Mouse (Mus musculus): Measurements from ENCODE around the gene Phactr2. TPM values are rescaled to one million over a fixed set of nuclear protein-coding genes. Genes with fewer than 3 reads are reported as not detected.

Phactr2 gene
- polyA plus RNA-seq, 1 experiment from 2014 or later = 70.5 TPM

DNA sequence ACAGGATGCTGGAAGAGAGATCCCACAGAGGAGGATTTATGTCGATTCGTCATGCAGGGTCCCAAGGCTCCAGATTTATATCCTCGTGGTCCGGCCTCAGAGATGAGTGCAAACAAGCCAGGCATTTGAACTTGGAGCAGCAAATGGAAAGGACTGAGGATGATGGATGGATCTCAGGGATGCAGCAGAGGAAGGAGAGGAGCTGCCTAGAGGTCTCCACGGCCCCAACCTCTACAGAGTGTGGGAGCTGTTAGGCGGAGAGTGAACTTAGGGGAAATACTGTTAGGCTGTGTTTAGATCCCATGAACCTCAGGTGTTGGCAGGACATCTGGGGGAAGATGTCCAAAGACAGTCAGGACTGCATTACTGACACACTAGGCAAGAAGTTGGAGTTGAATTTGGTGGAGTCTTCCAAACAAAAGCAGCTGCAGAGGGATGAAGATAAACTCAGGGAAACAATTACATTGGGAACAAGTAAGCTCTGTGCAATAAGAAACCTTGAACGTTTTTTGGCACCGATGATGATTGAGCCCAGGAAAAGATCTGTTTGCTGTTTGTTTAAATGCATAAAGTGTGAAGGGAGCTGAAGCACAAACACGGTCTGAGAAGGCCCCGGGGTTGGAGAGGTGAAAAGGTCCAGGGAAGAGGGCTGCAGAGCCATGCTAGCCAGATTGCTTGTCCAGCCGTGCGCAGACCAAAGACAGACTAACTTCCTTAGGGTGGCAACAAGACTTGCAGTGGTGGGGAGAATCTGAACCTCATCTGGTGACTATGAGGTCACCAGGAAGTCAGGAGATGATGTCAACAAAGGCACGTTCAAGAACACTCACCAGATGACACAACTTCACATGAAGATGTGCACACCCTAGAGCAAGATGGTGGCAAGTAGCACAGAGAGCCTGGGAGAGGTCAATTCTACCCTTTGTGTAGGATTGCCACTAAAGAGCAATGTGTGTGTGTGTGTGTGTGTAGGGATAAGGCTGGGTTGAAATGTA lies 170.6 kb downstream of the Phactr2 start:
- Histone ChIP-seq H3K4me2 (no peak overlapping the region), H3K36me3 (ENCODE audit: control insufficient read depth, insufficient read depth, low read length) (no peaks in the 10 kb centered on the region), H3K4me1 (ENCODE audit: control insufficient read depth, insufficient read depth, low read length) (no peaks in the 10 kb centered on the region; the same call in 1 of the 2 replicates), H3K9ac (ENCODE audit: low read depth, low read length) (no peak overlapping the region), H3K9me3 (replicated peaks; ENCODE audit: control insufficient read depth, low read length) (no peaks in the 10 kb centered on the region), H3K4me3 (ENCODE audit: low read depth, low read length) (no peak overlapping the region), H3K27ac (ENCODE audit: low read depth, low read length) (no peak overlapping the region), H3K27me3 (ENCODE audit: control insufficient read depth, insufficient read depth, low read length) (no peaks in the 10 kb centered on the region)
- no peak for ATAC-seq (replicated peaks; ENCODE audit: insufficient number of reproducible peaks, low FRiP score, low TSS enrichment)
- WGBS (ENCODE audit: insufficient replicate concordance) = 73% methylated on average over 13 of the region's 13 CpGs

DNA sequence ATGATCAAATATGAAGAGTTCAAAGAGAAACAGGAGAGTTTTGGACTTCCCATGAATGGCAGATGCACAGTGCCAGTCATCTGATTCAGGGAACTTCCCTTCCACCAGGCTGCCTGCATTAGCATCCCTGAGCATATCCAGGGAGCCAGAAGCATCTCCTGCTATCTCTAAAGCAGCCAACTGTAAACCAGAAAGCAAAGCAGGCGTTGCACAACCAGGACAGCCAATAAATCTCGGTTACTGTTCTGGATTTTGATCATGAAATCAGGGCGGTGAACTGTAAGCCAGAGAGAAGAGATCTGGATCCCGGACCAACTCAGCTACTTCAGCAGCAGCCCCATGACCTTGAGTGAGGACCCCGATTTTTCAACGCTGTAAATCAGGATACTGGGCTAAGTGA lies 173.6 kb downstream of the Phactr2 start:
- 72% methylated on average over 6 of the region's 6 CpGs for WGBS (ENCODE audit: insufficient replicate concordance)
- no peak overlapping the region for H3K9ac ChIP-seq (ENCODE audit: low read depth, low read length)
- H3K36me3 ChIP-seq (ENCODE audit: control insufficient read depth, insufficient read depth, low read length) = no peaks in the 10 kb centered on the region
- H3K4me1 ChIP-seq (ENCODE audit: control insufficient read depth, insufficient read depth, low read length) = no peaks in the 10 kb centered on the region; the same call in 1 of the 2 replicates
- no peak overlapping the region for H3K4me3 ChIP-seq (ENCODE audit: low read depth, low read length)
- no peak for ATAC-seq (replicated peaks; ENCODE audit: insufficient number of reproducible peaks, low FRiP score, low TSS enrichment)
- H3K27me3 ChIP-seq (ENCODE audit: control insufficient read depth, insufficient read depth, low read length) = no peaks in the 10 kb centered on the region
- H3K9me3 ChIP-seq (replicated peaks; ENCODE audit: control insufficient read depth, low read length) = no peaks in the 10 kb centered on the region
- no peak overlapping the region for H3K4me2 ChIP-seq
- no peak overlapping the region for H3K27ac ChIP-seq (ENCODE audit: low read depth, low read length)

DNA sequence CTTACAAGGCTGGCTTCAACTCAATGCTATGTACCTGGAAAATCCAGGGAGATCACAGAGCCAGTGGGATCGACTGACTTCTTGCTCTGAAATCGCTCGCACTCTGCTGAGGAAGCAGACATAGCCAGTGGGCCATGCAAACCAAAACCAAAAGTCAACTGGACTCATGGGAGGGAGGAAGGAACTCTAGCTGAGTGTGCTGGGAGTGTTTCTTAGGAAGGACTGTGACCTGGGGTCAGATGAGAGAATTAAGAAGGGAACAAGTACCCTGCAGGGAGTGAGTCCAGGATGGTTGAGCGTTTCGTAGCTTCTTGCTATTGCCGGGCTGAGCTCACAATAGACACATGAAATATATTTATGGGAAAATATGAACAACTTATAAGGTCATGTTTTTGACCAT lies 174.0 kb downstream of the Phactr2 start:
- H3K4me3 ChIP-seq (ENCODE audit: low read depth, low read length) = no peak overlapping the region
- H3K9ac ChIP-seq (ENCODE audit: low read depth, low read length) = no peak overlapping the region
- no peak overlapping the region for H3K27ac ChIP-seq (ENCODE audit: low read depth, low read length)
- no peak for ATAC-seq (replicated peaks; ENCODE audit: insufficient number of reproducible peaks, low FRiP score, low TSS enrichment)
- H3K36me3 ChIP-seq (ENCODE audit: control insufficient read depth, insufficient read depth, low read length) = no peaks in the 10 kb centered on the region
- no peaks in the 10 kb centered on the region for H3K9me3 ChIP-seq (replicated peaks; ENCODE audit: control insufficient read depth, low read length)
- no peak overlapping the region for H3K4me2 ChIP-seq
- H3K27me3 ChIP-seq (ENCODE audit: control insufficient read depth, insufficient read depth, low read length) = no peaks in the 10 kb centered on the region
- no peaks in the 10 kb centered on the region; the same call in 1 of the 2 replicates for H3K4me1 ChIP-seq (ENCODE audit: control insufficient read depth, insufficient read depth, low read length)
- 87% methylated on average over 6 of the region's 6 CpGs for WGBS (ENCODE audit: insufficient replicate concordance)

DNA sequence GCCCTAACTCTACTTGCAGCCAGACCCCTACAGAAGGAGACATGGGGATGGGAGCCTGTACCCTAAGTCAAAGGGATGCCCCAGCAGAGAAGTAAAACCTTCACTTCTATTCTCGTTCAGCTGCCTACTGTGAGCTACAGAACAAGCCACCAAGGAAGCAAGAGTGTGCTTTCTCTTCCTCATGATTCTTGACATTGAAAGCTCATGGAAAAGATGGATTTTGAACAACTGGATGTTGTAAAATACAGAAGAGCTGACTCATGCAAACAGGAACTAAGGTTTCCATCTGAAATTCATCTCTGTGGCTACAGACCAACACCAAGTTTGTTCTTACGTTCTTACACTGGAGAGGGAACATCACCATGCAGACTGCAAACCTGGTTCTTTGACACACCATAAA lies 179.3 kb downstream of the Phactr2 start:
- H3K4me1 ChIP-seq (ENCODE audit: control insufficient read depth, insufficient read depth, low read length) = no peaks in the 10 kb centered on the region
- H3K9me3 ChIP-seq (replicated peaks; ENCODE audit: control insufficient read depth, low read length) = no peaks in the 10 kb centered on the region
- H3K27ac ChIP-seq (ENCODE audit: low read depth, low read length) = no peak overlapping the region
- H3K27me3 ChIP-seq (ENCODE audit: control insufficient read depth, insufficient read depth, low read length) = no peaks in the 10 kb centered on the region
- WGBS (ENCODE audit: insufficient replicate concordance) = 83% methylated on average over 2 of the region's 2 CpGs
- no peaks in the 10 kb centered on the region; the same call in 1 of the 2 replicates for H3K36me3 ChIP-seq (ENCODE audit: control insufficient read depth, insufficient read depth, low read length)
- H3K4me2 ChIP-seq = no peak overlapping the region
- no peak overlapping the region for H3K9ac ChIP-seq (ENCODE audit: low read depth, low read length)
- no peak for ATAC-seq (replicated peaks; ENCODE audit: insufficient number of reproducible peaks, low FRiP score, low TSS enrichment)
- H3K4me3 ChIP-seq (ENCODE audit: low read depth, low read length) = no peak overlapping the region

DNA sequence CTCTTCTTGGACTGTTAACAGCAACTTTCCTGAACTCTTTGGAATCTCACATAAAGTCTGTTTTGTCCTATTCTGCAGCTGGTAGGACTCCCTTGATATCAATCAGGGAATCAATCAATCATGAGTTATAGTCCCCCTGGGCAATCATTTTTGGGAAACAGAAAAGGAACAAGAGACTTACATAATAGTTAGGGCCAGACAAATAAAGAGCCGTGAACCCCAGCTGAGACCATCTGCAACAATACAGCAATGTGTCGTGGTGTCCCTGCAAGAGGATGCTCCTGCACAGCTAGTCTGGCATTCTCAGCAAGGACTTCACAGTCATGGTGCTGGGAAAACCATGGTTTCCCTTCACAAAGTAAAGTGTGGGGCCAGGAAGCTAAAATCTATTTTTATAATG lies 182.2 kb downstream of the Phactr2 start:
- WGBS (ENCODE audit: insufficient replicate concordance) = 85% methylated on average over 2 of the region's 2 CpGs
- Histone ChIP-seq H3K9me3 (replicated peaks; ENCODE audit: control insufficient read depth, low read length) (no peaks in the 10 kb centered on the region), H3K4me2 (no peak overlapping the region), H3K36me3 (ENCODE audit: control insufficient read depth, insufficient read depth, low read length) (no peaks in the 10 kb centered on the region; the same call in 1 of the 2 replicates), H3K27me3 (ENCODE audit: control insufficient read depth, insufficient read depth, low read length) (no peaks in the 10 kb centered on the region), H3K4me1 (ENCODE audit: control insufficient read depth, insufficient read depth, low read length) (peaks cover 7% of the 10 kb centered on the region; the same call in 1 of the 2 replicates), H3K27ac (ENCODE audit: low read depth, low read length) (no peak overlapping the region), H3K9ac (ENCODE audit: low read depth, low read length) (no peak overlapping the region), H3K4me3 (ENCODE audit: low read depth, low read length) (no peak overlapping the region)
- ATAC-seq (replicated peaks; ENCODE audit: insufficient number of reproducible peaks, low FRiP score, low TSS enrichment) = no peak

DNA sequence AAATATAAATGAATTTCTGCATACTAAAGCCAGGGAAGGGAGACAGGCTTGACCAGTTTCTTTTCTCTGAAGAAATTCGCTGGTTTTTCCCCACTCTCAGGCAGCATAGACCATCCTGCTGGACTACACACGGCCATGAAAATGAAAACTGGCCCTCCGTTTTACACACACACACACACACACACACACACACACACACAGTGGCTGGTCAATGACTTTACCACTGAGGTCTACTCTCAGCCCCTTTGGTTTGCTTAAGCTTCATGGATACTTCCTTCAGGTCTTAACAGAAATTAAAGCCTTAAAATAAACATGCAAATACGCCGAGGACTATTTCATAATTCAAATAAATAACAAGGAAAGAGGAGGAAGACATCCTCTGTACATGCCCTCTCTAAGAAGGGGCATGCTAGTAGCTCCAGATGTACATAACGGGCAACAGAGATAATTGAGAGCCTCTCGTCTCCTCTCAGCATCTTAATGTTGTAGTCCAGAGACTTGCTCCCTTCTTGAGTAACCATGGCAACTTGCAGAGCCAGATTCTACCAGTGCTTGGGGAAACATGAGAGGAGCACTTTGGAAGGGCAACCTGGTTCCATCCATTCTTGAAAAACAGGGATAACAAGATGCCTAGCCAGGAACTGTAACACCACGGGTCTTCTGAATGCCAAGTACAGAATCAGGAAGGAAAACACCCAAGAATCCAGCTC lies 184.8 kb downstream of the Phactr2 start:
- no peak overlapping the region for H3K4me2 ChIP-seq
- H3K27me3 ChIP-seq (ENCODE audit: control insufficient read depth, insufficient read depth, low read length) = no peaks in the 10 kb centered on the region
- no peaks in the 10 kb centered on the region for H3K9me3 ChIP-seq (replicated peaks; ENCODE audit: control insufficient read depth, low read length)
- no peak overlapping the region for H3K4me3 ChIP-seq (ENCODE audit: low read depth, low read length)
- WGBS (ENCODE audit: insufficient replicate concordance) = 78% methylated on average over 8 of the region's 8 CpGs
- no peak overlapping the region for H3K27ac ChIP-seq (ENCODE audit: low read depth, low read length)
- peaks cover 10% of the 10 kb centered on the region; the same call in 1 of the 2 replicates for H3K4me1 ChIP-seq (ENCODE audit: control insufficient read depth, insufficient read depth, low read length)
- no peaks in the 10 kb centered on the region; the same call in none of the 2 replicates for H3K36me3 ChIP-seq (ENCODE audit: control insufficient read depth, insufficient read depth, low read length)
- no peak overlapping the region for H3K9ac ChIP-seq (ENCODE audit: low read depth, low read length)
- no peak for ATAC-seq (replicated peaks; ENCODE audit: insufficient number of reproducible peaks, low FRiP score, low TSS enrichment)

DNA sequence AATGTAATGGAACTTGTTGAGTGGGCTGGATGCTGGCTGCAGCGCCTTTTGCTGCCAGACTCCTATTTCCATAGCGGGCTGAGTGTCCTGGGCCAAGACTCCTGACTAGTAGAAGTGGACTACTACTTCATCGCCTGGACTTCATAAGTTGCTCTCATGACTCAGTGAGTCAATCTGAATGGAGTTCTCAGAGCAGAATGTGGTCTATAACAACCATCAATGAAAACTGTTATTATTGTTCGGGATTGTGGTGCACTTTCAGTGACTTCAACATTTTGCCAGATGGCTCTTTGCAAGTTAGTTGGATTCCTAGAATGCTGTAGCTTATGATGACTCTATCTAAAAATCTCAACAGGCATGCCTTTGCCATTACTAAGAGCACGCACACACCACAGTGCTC lies 185.9 kb downstream of the Phactr2 start:
- 78% methylated on average over 5 of the region's 5 CpGs for WGBS (ENCODE audit: insufficient replicate concordance)
- no peak for ATAC-seq (replicated peaks; ENCODE audit: insufficient number of reproducible peaks, low FRiP score, low TSS enrichment)
- Histone ChIP-seq H3K27ac (ENCODE audit: low read depth, low read length) (no peak overlapping the region), H3K4me1 (ENCODE audit: control insufficient read depth, insufficient read depth, low read length) (peaks cover 18% of the 10 kb centered on the region), H3K27me3 (ENCODE audit: control insufficient read depth, insufficient read depth, low read length) (no peaks in the 10 kb centered on the region), H3K4me2 (no peak overlapping the region), H3K9ac (ENCODE audit: low read depth, low read length) (no peak overlapping the region), H3K36me3 (ENCODE audit: control insufficient read depth, insufficient read depth, low read length) (no peaks in the 10 kb centered on the region; the same call in none of the 2 replicates), H3K9me3 (replicated peaks; ENCODE audit: control insufficient read depth, low read length) (no peaks in the 10 kb centered on the region), H3K4me3 (ENCODE audit: low read depth, low read length) (no peak overlapping the region)

DNA sequence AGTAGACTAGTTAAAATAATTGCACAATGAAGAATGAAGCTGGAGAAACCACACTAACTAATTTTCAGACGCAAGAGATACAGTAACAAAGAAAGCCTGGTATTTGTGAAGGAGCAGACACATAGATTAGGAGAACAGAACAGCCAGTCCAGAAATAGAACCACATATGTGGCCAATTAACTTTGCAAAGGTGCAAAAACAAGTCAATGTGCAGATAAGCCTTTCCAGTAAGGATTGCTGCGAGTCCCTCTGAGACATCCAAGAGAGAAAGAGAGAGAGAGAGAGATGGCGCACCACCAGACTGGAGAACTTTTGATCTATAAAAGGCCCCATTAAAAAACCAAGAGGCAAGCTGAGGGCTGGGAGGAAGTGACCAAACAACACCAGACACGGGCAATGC lies 190.8 kb downstream of the Phactr2 start:
- H3K27ac ChIP-seq (ENCODE audit: low read depth, low read length) = peak overlapping the region; percentile 82
- H3K27me3 ChIP-seq (ENCODE audit: control insufficient read depth, insufficient read depth, low read length) = no peaks in the 10 kb centered on the region
- peaks cover 13% of the 10 kb centered on the region for H3K4me1 ChIP-seq (ENCODE audit: control insufficient read depth, insufficient read depth, low read length)
- H3K9ac ChIP-seq (ENCODE audit: low read depth, low read length) = no peak overlapping the region
- no peak overlapping the region for H3K4me3 ChIP-seq (ENCODE audit: low read depth, low read length)
- WGBS (ENCODE audit: insufficient replicate concordance) = 23% methylated on average over 4 of the region's 4 CpGs
- H3K4me2 ChIP-seq = no peak overlapping the region
- ATAC-seq (replicated peaks; ENCODE audit: insufficient number of reproducible peaks, low FRiP score, low TSS enrichment) = no peak
- no peaks in the 10 kb centered on the region for H3K9me3 ChIP-seq (replicated peaks; ENCODE audit: control insufficient read depth, low read length)
- no peaks in the 10 kb centered on the region; the same call in 1 of the 2 replicates for H3K36me3 ChIP-seq (ENCODE audit: control insufficient read depth, insufficient read depth, low read length)
